Mouse (Mus musculus): ENCODE results near the gene Lama2. TPM values are rescaled to one million over a fixed set of nuclear protein-coding genes. Genes with fewer than 3 reads are reported as not detected.

The Lama2 gene
- polyA plus RNA-seq, 1 experiment: 2.7 TPM

DNA sequence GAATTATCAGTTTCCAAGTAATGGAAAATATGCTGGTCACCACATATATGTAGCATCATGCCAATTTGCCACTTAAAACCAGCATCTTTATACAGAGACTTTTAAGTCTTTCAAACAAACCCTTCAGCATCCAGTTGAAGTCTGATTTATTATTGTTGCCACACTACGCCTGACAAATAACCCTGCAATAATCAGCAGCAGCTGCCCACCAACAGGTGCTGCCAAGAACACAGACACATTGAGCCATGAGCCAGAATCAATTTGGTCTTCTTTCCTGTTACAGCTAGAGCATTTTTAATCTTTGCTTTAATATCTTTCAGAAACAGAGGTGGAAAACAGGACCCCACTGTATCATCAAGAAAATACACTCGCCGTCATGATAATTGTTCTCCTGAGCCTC lies 118.7 kb downstream of the Lama2 start:
- Histone ChIP-seq H3K27ac (ENCODE audit: insufficient read depth, low read length) (no peak overlapping the region), H3K27me3 (ENCODE audit: control insufficient read depth, insufficient read depth, low read length) (no peaks in the 10 kb centered on the region), H3K4me3 (ENCODE audit: extremely low read depth, insufficient read depth, insufficient read length) (no peak overlapping the region), H3K36me3 (ENCODE audit: control insufficient read depth, insufficient read depth, low read length) (no peaks in the 10 kb centered on the region), H3K4me1 (ENCODE audit: control insufficient read depth, insufficient read depth, insufficient read length) (no peaks in the 10 kb centered on the region)
- no peak for TF ChIP-seq POLR2A (IDR thresholded peaks at IDR 0.05; ENCODE audit: low read depth, low read length)
- no peak for TF ChIP-seq CTCF (IDR thresholded peaks at IDR 0.05; ENCODE audit: extremely low read depth, insufficient read depth, insufficient read length, insufficient replicate concordance)
- no peak for DNase-seq (ENCODE audit: low read depth in 1 of 2, low spot score in 2 of 2)
- WGBS: 92% methylated on average over 3 of the region's 3 CpGs

DNA sequence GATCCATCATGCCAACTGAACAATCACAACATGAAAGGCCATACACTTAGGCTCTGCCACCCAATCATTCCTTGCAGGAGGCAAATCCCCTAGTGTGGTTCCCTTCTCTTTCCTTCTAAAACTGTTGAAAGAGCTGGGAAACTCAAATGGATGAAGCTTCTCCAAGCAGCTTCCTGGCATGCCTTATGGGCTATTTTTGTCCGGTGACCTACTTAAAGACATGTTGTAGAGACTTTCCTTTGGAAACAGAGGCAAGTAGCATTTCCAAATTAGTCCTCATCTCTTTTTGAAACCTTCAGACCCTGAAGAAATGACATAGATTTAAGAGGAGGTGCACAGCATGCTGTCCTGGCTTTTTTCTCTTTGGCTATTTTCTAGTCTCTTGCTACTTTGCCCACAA lies 131.1 kb downstream of the Lama2 start:
- TF ChIP-seq CTCF (IDR thresholded peaks at IDR 0.05; ENCODE audit: extremely low read depth, insufficient read depth, insufficient read length, insufficient replicate concordance) (no peak), POLR2A (IDR thresholded peaks at IDR 0.05; ENCODE audit: low read depth, low read length) (no peak)
- no peak overlapping the region for H3K27ac ChIP-seq (ENCODE audit: insufficient read depth, low read length)
- H3K27me3 ChIP-seq (ENCODE audit: control insufficient read depth, insufficient read depth, low read length): no peaks in the 10 kb centered on the region
- no peaks in the 10 kb centered on the region for H3K36me3 ChIP-seq (ENCODE audit: control insufficient read depth, insufficient read depth, low read length)
- H3K4me3 ChIP-seq (ENCODE audit: extremely low read depth, insufficient read depth, insufficient read length): no peak overlapping the region
- DNase-seq (ENCODE audit: low read depth in 1 of 2, low spot score in 2 of 2): no peak
- no peaks in the 10 kb centered on the region for H3K4me1 ChIP-seq (ENCODE audit: control insufficient read depth, insufficient read depth, insufficient read length)
- WGBS: 85% methylated on average over 1 of the region's 1 CpGs

DNA sequence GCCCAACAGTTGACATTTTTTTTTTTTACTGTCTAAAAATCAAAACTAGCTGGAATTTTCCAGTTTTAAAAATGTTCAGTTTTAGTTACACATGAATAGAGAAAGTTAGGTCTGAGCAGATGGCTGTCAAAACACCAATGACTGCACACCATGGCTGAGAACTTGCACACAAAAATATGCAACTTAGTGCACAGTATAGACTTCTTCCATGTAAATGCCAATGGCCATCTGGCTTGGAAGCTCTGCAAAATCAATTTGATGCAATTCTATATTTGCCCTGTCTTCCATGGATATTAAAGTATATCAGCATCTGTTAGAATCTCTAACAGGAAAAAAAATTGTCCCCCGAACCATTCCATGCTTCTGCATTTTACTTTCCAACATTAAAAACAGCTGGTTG lies 135.5 kb downstream of the Lama2 start:
- Histone ChIP-seq H3K36me3 (ENCODE audit: control insufficient read depth, insufficient read depth, low read length) (no peaks in the 10 kb centered on the region), H3K27me3 (ENCODE audit: control insufficient read depth, insufficient read depth, low read length) (no peaks in the 10 kb centered on the region), H3K4me3 (ENCODE audit: extremely low read depth, insufficient read depth, insufficient read length) (no peak overlapping the region), H3K27ac (ENCODE audit: insufficient read depth, low read length) (no peak overlapping the region), H3K4me1 (ENCODE audit: control insufficient read depth, insufficient read depth, insufficient read length) (no peaks in the 10 kb centered on the region)
- TF ChIP-seq POLR2A (IDR thresholded peaks at IDR 0.05; ENCODE audit: low read depth, low read length) (no peak), CTCF (IDR thresholded peaks at IDR 0.05; ENCODE audit: extremely low read depth, insufficient read depth, insufficient read length, insufficient replicate concordance) (no peak)
- no peak for DNase-seq (ENCODE audit: low read depth in 1 of 2, low spot score in 2 of 2)
- WGBS: 87% methylated on average over 1 of the region's 1 CpGs

DNA sequence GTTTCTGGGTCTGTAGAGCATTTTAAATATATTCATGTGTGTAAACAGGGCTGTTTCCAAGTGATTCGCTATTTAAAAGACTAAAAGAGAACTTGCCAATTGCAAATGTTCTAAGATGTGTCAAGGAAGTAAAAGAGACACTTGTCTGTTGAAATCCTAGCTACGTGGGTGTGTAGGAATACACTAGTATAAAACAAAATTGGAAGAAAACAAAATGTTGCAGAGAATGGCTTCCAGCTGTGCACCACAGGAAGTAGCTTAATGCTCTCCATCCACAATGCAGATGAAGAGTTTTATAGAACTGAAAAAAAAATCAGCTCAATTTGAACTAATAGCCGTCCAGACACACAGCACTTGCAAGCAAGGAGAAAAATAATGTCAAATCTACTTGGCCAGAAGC lies 144.0 kb downstream of the Lama2 start:
- no peak overlapping the region for H3K4me3 ChIP-seq (ENCODE audit: extremely low read depth, insufficient read depth, insufficient read length)
- H3K27ac ChIP-seq (ENCODE audit: insufficient read depth, low read length): no peak overlapping the region
- H3K27me3 ChIP-seq (ENCODE audit: control insufficient read depth, insufficient read depth, low read length): no peaks in the 10 kb centered on the region
- no peaks in the 10 kb centered on the region for H3K4me1 ChIP-seq (ENCODE audit: control insufficient read depth, insufficient read depth, insufficient read length)
- WGBS: 72% methylated on average over 3 of the region's 3 CpGs
- no peak for DNase-seq (ENCODE audit: low read depth in 1 of 2, low spot score in 2 of 2)
- no peaks in the 10 kb centered on the region for H3K36me3 ChIP-seq (ENCODE audit: control insufficient read depth, insufficient read depth, low read length)
- no peak for TF ChIP-seq CTCF (IDR thresholded peaks at IDR 0.05; ENCODE audit: extremely low read depth, insufficient read depth, insufficient read length, insufficient replicate concordance)
- TF ChIP-seq POLR2A (IDR thresholded peaks at IDR 0.05; ENCODE audit: low read depth, low read length): no peak

DNA sequence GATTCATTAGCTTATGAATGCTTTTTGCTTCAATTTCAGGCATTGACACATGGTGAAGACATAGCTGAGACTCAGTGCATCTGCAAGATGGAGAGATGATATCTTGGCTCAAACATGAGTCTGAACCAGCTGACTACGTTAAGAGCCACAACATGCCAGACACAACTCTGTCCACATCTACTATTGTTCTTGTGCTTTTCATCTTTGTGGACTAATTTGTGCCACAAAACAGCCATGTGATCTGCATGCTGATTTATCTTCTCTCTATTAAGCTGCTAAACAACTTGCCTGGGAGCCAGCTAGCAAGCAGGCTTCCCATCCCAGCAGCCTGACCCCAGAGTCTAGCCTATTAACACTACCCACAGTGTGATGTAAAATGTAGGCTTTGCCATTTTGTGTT lies 151.3 kb downstream of the Lama2 start:
- Histone ChIP-seq H3K4me1 (ENCODE audit: control insufficient read depth, insufficient read depth, insufficient read length) (no peaks in the 10 kb centered on the region), H3K27me3 (ENCODE audit: control insufficient read depth, insufficient read depth, low read length) (no peaks in the 10 kb centered on the region), H3K36me3 (ENCODE audit: control insufficient read depth, insufficient read depth, low read length) (no peaks in the 10 kb centered on the region), H3K4me3 (ENCODE audit: extremely low read depth, insufficient read depth, insufficient read length) (no peak overlapping the region), H3K27ac (ENCODE audit: insufficient read depth, low read length) (no peak overlapping the region)
- no peak for DNase-seq (ENCODE audit: low read depth in 1 of 2, low spot score in 2 of 2)
- no peak for TF ChIP-seq POLR2A (IDR thresholded peaks at IDR 0.05; ENCODE audit: low read depth, low read length)
- TF ChIP-seq CTCF (IDR thresholded peaks at IDR 0.05; ENCODE audit: extremely low read depth, insufficient read depth, insufficient read length, insufficient replicate concordance): no peak
- WGBS: 84% methylated on average over 1 of the region's 1 CpGs

DNA sequence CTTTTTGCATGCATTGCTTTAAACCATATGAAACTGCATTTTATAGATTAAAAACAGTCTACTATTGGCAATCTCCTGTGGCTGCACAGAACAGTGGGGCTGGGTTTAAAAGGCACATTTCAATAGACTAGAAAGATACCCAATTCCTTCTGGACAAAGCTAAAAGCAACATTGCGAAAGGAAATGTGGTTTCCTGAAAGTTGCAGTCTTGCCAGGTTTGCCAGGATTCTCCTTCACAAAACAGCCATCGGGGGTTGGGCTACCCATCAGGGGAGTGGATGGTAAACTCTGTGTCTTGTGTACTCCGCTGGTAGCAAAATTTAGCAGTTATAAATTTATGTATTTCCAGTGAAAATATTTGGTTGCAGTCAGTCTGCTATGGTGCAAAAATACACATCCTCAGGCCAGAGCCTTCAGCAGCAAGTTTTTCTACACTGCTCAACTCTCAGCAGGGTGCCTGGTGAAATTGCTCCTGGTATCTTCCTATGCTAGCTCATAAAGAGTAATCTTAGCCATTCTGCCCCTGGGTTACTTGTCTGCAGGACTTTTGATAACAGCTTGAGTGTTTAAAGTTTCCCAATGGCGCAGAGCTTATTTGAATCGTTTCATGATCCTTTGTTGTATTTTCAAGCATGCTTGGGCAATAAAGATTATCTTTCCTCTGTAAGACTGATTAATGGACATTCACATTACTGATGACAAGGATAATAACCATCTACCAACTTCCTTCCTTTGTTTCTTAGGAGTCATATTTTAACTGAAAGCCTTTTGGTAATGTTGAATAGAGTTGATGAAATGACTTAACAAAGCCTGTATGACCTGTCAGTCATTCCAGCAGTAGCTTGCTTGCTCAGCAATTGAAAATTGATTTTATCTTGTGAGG lies 205.7 kb downstream of the Lama2 start:
- Histone ChIP-seq H3K27me3 (ENCODE audit: control insufficient read depth, insufficient read depth, low read length) (no peaks in the 10 kb centered on the region), H3K36me3 (ENCODE audit: control insufficient read depth, insufficient read depth, low read length) (no peaks in the 10 kb centered on the region), H3K4me1 (ENCODE audit: control insufficient read depth, insufficient read depth, insufficient read length) (no peaks in the 10 kb centered on the region), H3K4me3 (ENCODE audit: extremely low read depth, insufficient read depth, insufficient read length) (no peak overlapping the region), H3K27ac (ENCODE audit: insufficient read depth, low read length) (no peak overlapping the region)
- no peak for DNase-seq (ENCODE audit: low read depth in 1 of 2, low spot score in 2 of 2)
- TF ChIP-seq CTCF (IDR thresholded peaks at IDR 0.05; ENCODE audit: extremely low read depth, insufficient read depth, insufficient read length, insufficient replicate concordance) (no peak), POLR2A (IDR thresholded peaks at IDR 0.05; ENCODE audit: low read depth, low read length) (no peak)
- 72% methylated on average over 5 of the region's 5 CpGs for WGBS

DNA sequence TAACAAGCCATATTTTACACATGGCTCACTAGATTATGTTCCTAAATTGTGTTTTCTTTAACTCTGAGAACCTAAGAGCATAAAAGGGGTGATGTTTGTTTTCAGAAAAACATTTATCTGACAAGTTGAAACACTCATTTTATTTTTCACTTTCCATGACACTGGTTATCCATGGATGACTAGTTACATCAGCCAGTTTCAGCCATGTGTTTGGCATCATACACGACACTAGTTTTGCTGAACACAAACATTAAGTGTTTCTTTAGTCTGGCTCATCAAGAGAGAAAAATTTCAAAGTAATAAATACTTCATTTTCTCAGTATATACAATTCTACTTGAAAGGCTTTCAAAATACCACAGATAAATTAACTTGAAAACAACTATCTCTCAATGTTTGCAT lies 228.8 kb downstream of the Lama2 start:
- H3K27ac ChIP-seq (ENCODE audit: insufficient read depth, low read length): no peak overlapping the region
- H3K4me3 ChIP-seq (ENCODE audit: extremely low read depth, insufficient read depth, insufficient read length): no peak overlapping the region
- TF ChIP-seq CTCF (IDR thresholded peaks at IDR 0.05; ENCODE audit: extremely low read depth, insufficient read depth, insufficient read length, insufficient replicate concordance) (no peak), POLR2A (IDR thresholded peaks at IDR 0.05; ENCODE audit: low read depth, low read length) (no peak)
- 78% methylated on average over 1 of the region's 1 CpGs for WGBS
- no peaks in the 10 kb centered on the region for H3K4me1 ChIP-seq (ENCODE audit: control insufficient read depth, insufficient read depth, insufficient read length)
- H3K27me3 ChIP-seq (ENCODE audit: control insufficient read depth, insufficient read depth, low read length): no peaks in the 10 kb centered on the region
- no peak for DNase-seq (ENCODE audit: low read depth in 1 of 2, low spot score in 2 of 2)
- H3K36me3 ChIP-seq (ENCODE audit: control insufficient read depth, insufficient read depth, low read length): no peaks in the 10 kb centered on the region

All from spleen, adult 2 months (tissue).